In genomic region chr7:57700370-57700769, GRCm38 (mm10) we compare ENCODE assay signal across 10 mouse cellular contexts.
DNase-seq lines count a peak whose midpoint lies in the region; ATAC-seq and TF ChIP-seq lines count a peak whose summit lies in the region.
"Had no signal": no experiment of that assay in that cellular context is flagged by ENCODE, and none has a peak within 500 bp of the region (broad histone marks: within the 10 kb centered on the region; RNA-seq: fewer than 3 reads in every experiment).

No protein-coding gene starts in this region.

- TF ChIP-seq EP300 in heart, postnatal 0 days (IDR thresholded peaks at IDR 0.05; ENCODE audit: low read depth): peak; percentile 65; the same call in 1 of the 2 replicates

- H3K4me3 ChIP-seq in embryonic facial prominence, embryonic 14.5 days (ENCODE audit: low read depth, low read length): no peak overlapping the region
- no peak overlapping the region for H3K4me3 ChIP-seq in embryonic facial prominence, embryonic 10.5 days
- H3K4me3 ChIP-seq in lung, adult 2 months (replicated peaks; ENCODE audit: extremely low read depth, low read depth, low read length): no peak overlapping the region
- H3K4me3 ChIP-seq in heart, postnatal 0 days (ENCODE audit: low read depth, low read length): no peak overlapping the region
- H3K4me3 ChIP-seq: limb, embryonic 15.5 days had no signal

- no peak overlapping the region for H3K9ac ChIP-seq in embryonic facial prominence, embryonic 14.5 days (ENCODE audit: low read depth, low read length)
- H3K9ac ChIP-seq in heart, postnatal 0 days (replicated peaks; ENCODE audit: low read depth, low read length): no peak overlapping the region
- H3K9ac ChIP-seq: limb, embryonic 15.5 days had no signal

- H3K27ac ChIP-seq in embryonic facial prominence, embryonic 14.5 days (replicated peaks; ENCODE audit: low read depth, low read length): no peak overlapping the region
- H3K27ac ChIP-seq in embryonic facial prominence, embryonic 10.5 days (replicated peaks): no peak overlapping the region
- H3K27ac ChIP-seq in heart, postnatal 0 days (ENCODE audit: low read depth): peak overlapping the region; percentile 89
- H3K27ac ChIP-seq: limb, embryonic 15.5 days had no signal

- peak; percentile 15 for DNase-seq in embryonic facial prominence, embryonic 14.5 days (ENCODE audit: low spot score)
- no peak for DNase-seq in embryonic facial prominence, embryonic 10.5 days (ENCODE audit: low spot score)
- DNase-seq in lung, adult 2 months: peak; percentile 2
- DNase-seq in lung, postnatal 10 days: no peak
- peak; percentile 65 for DNase-seq in brain, embryonic 14.5 days (ENCODE audit: low read depth)
- peak; percentile 87 for DNase-seq in heart, postnatal 0 days (ENCODE audit: low spot score)
- no peak for DNase-seq in kidney, adult 8-10 months
- no peak for DNase-seq in kidney, postnatal 36 days
- DNase-seq: kidney, postnatal 14 days had no signal

- no peak for TF ChIP-seq CTCF in lung, adult 2 months (IDR thresholded peaks at IDR 0.05; ENCODE audit: insufficient read depth, low read length)
- no peak for TF ChIP-seq CTCF in brain, embryonic 14.5 days (IDR thresholded peaks at IDR 0.05; ENCODE audit: borderline replicate concordance, extremely low read depth, insufficient read depth, insufficient read length)
- no peak for TF ChIP-seq CTCF in heart, postnatal 0 days (IDR thresholded peaks at IDR 0.05; ENCODE audit: low read depth)

- H3K9me3 ChIP-seq in embryonic facial prominence, embryonic 14.5 days (ENCODE audit: control insufficient read depth, low read length): no peaks in the 10 kb centered on the region
- H3K9me3 ChIP-seq in embryonic facial prominence, embryonic 10.5 days: no peaks in the 10 kb centered on the region
- no peaks in the 10 kb centered on the region for H3K9me3 ChIP-seq in heart, postnatal 0 days (replicated peaks; ENCODE audit: control insufficient read depth, low read length)
- H3K9me3 ChIP-seq: limb, embryonic 15.5 days had no signal

- no peak for ATAC-seq in embryonic facial prominence, embryonic 14.5 days (ENCODE audit: low read depth)
- peak; percentile 95 for ATAC-seq in heart, postnatal 0 days (ENCODE audit: insufficient read depth, low read depth)

- TF ChIP-seq POLR2A in lung, adult 2 months (IDR thresholded peaks at IDR 0.05; ENCODE audit: borderline replicate concordance, extremely low read depth, low read depth, low read length): no peak
- no peak for TF ChIP-seq POLR2A in brain, embryonic 14.5 days (IDR thresholded peaks at IDR 0.05; ENCODE audit: borderline replicate concordance, extremely low read depth, insufficient read depth, insufficient read length, poor library complexity, severe bottlenecking)

- H3K4me2 ChIP-seq in embryonic facial prominence, embryonic 14.5 days (ENCODE audit: low read depth, low read length): no peak overlapping the region
- H3K4me2 ChIP-seq in heart, postnatal 0 days (ENCODE audit: low read depth, low read length): no peak overlapping the region
- H3K4me2 ChIP-seq: limb, embryonic 15.5 days had no signal

- no peaks in the 10 kb centered on the region for H3K36me3 ChIP-seq in embryonic facial prominence, embryonic 14.5 days (ENCODE audit: control insufficient read depth, insufficient read depth, low read length)
- no peaks in the 10 kb centered on the region for H3K36me3 ChIP-seq in embryonic facial prominence, embryonic 10.5 days (replicated peaks)
- H3K36me3 ChIP-seq in heart, postnatal 0 days (replicated peaks; ENCODE audit: control insufficient read depth, insufficient read depth, low read length): no peaks in the 10 kb centered on the region
- H3K36me3 ChIP-seq: limb, embryonic 15.5 days had no signal

- WGBS in embryonic facial prominence, embryonic 14.5 days: 79% methylated on average over 7 of the region's 7 CpGs
- WGBS in embryonic facial prominence, embryonic 10.5 days: 89% methylated on average over 7 of the region's 7 CpGs
- 68% methylated on average over 7 of the region's 7 CpGs for WGBS in lung, adult 2 months
- 30% methylated on average over 7 of the region's 7 CpGs for WGBS in heart, postnatal 0 days

- no peaks in the 10 kb centered on the region for H3K4me1 ChIP-seq in embryonic facial prominence, embryonic 14.5 days (ENCODE audit: control insufficient read depth, insufficient read depth, low read length)
- no peaks in the 10 kb centered on the region for H3K4me1 ChIP-seq in embryonic facial prominence, embryonic 10.5 days
- no peaks in the 10 kb centered on the region for H3K4me1 ChIP-seq in lung, adult 2 months (ENCODE audit: control insufficient read depth, insufficient read depth, low read length)
- H3K4me1 ChIP-seq in heart, postnatal 0 days (ENCODE audit: control insufficient read depth, insufficient read depth): peaks cover 11% of the 10 kb centered on the region; the same call in 1 of the 2 replicates
- H3K4me1 ChIP-seq: limb, embryonic 15.5 days had no signal

- no peaks in the 10 kb centered on the region for H3K27me3 ChIP-seq in embryonic facial prominence, embryonic 14.5 days (replicated peaks; ENCODE audit: control insufficient read depth, insufficient read depth, low read length)
- H3K27me3 ChIP-seq in embryonic facial prominence, embryonic 10.5 days (replicated peaks; ENCODE audit: low read depth, poor library complexity, severe bottlenecking): no peaks in the 10 kb centered on the region
- no peaks in the 10 kb centered on the region for H3K27me3 ChIP-seq in heart, postnatal 0 days (ENCODE audit: control insufficient read depth, insufficient read depth, low read length)
- H3K27me3 ChIP-seq: limb, embryonic 15.5 days had no signal

Comparison
In these comparisons a context has a peak if more than half of its experiments do, and no peak if none do; other contexts are left out.
1. DNase-seq: peak in embryonic facial prominence, embryonic 14.5 days (single experiment), lung, adult 2 months (single experiment), brain, embryonic 14.5 days (single experiment) and heart, postnatal 0 days (single experiment); none in embryonic facial prominence, embryonic 10.5 days (single experiment), lung, postnatal 10 days (single experiment), kidney, adult 8-10 months (0 of 2) and kidney, postnatal 36 days (0 of 2).